Mouse (Mus musculus): ENCODE measurements at regions not wholly inside any gene's neighbourhood (a gene's known extent, or its start where the extent isn't known, plus 50 kb on each side); places are given as distances from the start of the nearest gene placed in this dataset.

- no peak for ATAC-seq (replicated peaks; ENCODE audit: insufficient number of reproducible peaks, low FRiP score, low TSS enrichment, poor library complexity, severe bottlenecking)
These were observed 167.9 kb downstream of the Gm19410 start for GRCm38 (mm10) chr8:35933186-35934114.

- no peak for ATAC-seq (replicated peaks; ENCODE audit: insufficient number of reproducible peaks, low FRiP score, low TSS enrichment, poor library complexity, severe bottlenecking)
These were observed 168.6 kb downstream of the Gm19410 start for GRCm38 (mm10) chr8:35934115-35934607.

- ATAC-seq (replicated peaks; ENCODE audit: insufficient number of reproducible peaks, low FRiP score, low TSS enrichment, poor library complexity, severe bottlenecking): no peak
These were observed 169.4 kb downstream of the Gm19410 start for GRCm38 (mm10) chr8:35935034-35935433.

- no peak for ATAC-seq (replicated peaks; ENCODE audit: insufficient number of reproducible peaks, low FRiP score, low TSS enrichment, poor library complexity, severe bottlenecking)
These were observed 173.6 kb downstream of the Gm19410 start for GRCm38 (mm10) chr8:35939199-35939598.

- no peak for ATAC-seq (replicated peaks; ENCODE audit: insufficient number of reproducible peaks, low FRiP score, low TSS enrichment, poor library complexity, severe bottlenecking)
These were observed 176.9 kb downstream of the Gm19410 start for GRCm38 (mm10) chr8:35942515-35942914.

- ATAC-seq (replicated peaks; ENCODE audit: insufficient number of reproducible peaks, low FRiP score, low TSS enrichment, poor library complexity, severe bottlenecking): no peak
These were observed 178.1 kb downstream of the Gm19410 start for GRCm38 (mm10) chr8:35943686-35944085.

GRCm38 (mm10) chr8:35944461-35944860 is 178.9 kb downstream of the Gm19410 start:
- no peak for ATAC-seq (replicated peaks; ENCODE audit: insufficient number of reproducible peaks, low FRiP score, low TSS enrichment, poor library complexity, severe bottlenecking)

- no peak for ATAC-seq (replicated peaks; ENCODE audit: insufficient number of reproducible peaks, low FRiP score, low TSS enrichment, poor library complexity, severe bottlenecking)
These were observed 180.9 kb downstream of the Gm19410 start for GRCm38 (mm10) chr8:35946539-35946940.

GRCm38 (mm10) chr8:35948146-35948545 is 182.6 kb downstream of the Gm19410 start:
- ATAC-seq (replicated peaks; ENCODE audit: insufficient number of reproducible peaks, low FRiP score, low TSS enrichment, poor library complexity, severe bottlenecking): no peak

- ATAC-seq (replicated peaks; ENCODE audit: insufficient number of reproducible peaks, low FRiP score, low TSS enrichment, poor library complexity, severe bottlenecking): no peak
These were observed 183.2 kb downstream of the Gm19410 start for GRCm38 (mm10) chr8:35948751-35949183.

GRCm38 (mm10) chr8:35955506-35955905 is 189.9 kb downstream of the Gm19410 start:
- no peak for ATAC-seq (replicated peaks; ENCODE audit: insufficient number of reproducible peaks, low FRiP score, low TSS enrichment, poor library complexity, severe bottlenecking)

GRCm38 (mm10) chr8:35956319-35956718 is 190.7 kb downstream of the Gm19410 start:
- ATAC-seq (replicated peaks; ENCODE audit: insufficient number of reproducible peaks, low FRiP score, low TSS enrichment, poor library complexity, severe bottlenecking): no peak

GRCm38 (mm10) chr8:35959201-35959600 is 193.6 kb downstream of the Gm19410 start:
- ATAC-seq (replicated peaks; ENCODE audit: insufficient number of reproducible peaks, low FRiP score, low TSS enrichment, poor library complexity, severe bottlenecking): no peak

- no peak for ATAC-seq (replicated peaks; ENCODE audit: insufficient number of reproducible peaks, low FRiP score, low TSS enrichment, poor library complexity, severe bottlenecking)
These were observed 195.5 kb downstream of the Gm19410 start for GRCm38 (mm10) chr8:35960867-35961614.

GRCm38 (mm10) chr8:35961615-35962220 is 196.1 kb downstream of the Gm19410 start:
- ATAC-seq (replicated peaks; ENCODE audit: insufficient number of reproducible peaks, low FRiP score, low TSS enrichment, poor library complexity, severe bottlenecking): no peak

- ATAC-seq (replicated peaks; ENCODE audit: insufficient number of reproducible peaks, low FRiP score, low TSS enrichment, poor library complexity, severe bottlenecking): no peak
These were observed 199.3 kb downstream of the Gm19410 start for GRCm38 (mm10) chr8:35964932-35965331.

GRCm38 (mm10) chr8:35968341-35968740 is 202.8 kb downstream of the Gm19410 start:
- no peak for ATAC-seq (replicated peaks; ENCODE audit: insufficient number of reproducible peaks, low FRiP score, low TSS enrichment, poor library complexity, severe bottlenecking)

GRCm38 (mm10) chr8:35971082-35971481 is 205.5 kb downstream of the Gm19410 start:
- no peak for ATAC-seq (replicated peaks; ENCODE audit: insufficient number of reproducible peaks, low FRiP score, low TSS enrichment, poor library complexity, severe bottlenecking)

GRCm38 (mm10) chr8:35974323-35975029 is 208.9 kb downstream of the Gm19410 start:
- ATAC-seq (replicated peaks; ENCODE audit: insufficient number of reproducible peaks, low FRiP score, low TSS enrichment, poor library complexity, severe bottlenecking): no peak
